Mouse (Mus musculus) heart, adult 9 months (tissue): Measurements from ENCODE around the gene Copz1.
A peak's percentile ranks its signal among the peaks of the same experiment; 100 is the strongest.

ENCODE experiments used
- DNase-seq, 2 experiments: peaks; one replicate each; pipeline ENCODE4 v3.0.0; 2022; ENCODE audit warnings: low spot score in 2 of 2

The Copz1 gene

DNA sequence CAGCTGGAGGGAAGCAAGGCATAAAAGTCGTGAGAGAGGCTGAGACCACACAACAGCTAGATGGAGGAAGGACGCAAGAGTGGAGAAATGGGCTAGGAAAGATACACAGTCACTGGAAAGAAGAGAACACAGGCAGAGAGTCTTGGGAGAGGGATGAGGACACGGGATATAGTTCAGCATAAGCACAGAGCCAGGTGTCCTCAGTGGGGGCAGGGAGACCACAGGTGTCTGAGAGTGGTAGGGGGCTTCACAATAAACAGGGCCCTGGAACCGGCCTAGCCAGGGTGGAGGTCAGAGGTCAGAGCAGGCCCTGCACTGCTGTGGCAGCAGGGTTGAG lies 66.3 kb downstream of the Copz1 start:
- DNase-seq, result no peak

DNA sequence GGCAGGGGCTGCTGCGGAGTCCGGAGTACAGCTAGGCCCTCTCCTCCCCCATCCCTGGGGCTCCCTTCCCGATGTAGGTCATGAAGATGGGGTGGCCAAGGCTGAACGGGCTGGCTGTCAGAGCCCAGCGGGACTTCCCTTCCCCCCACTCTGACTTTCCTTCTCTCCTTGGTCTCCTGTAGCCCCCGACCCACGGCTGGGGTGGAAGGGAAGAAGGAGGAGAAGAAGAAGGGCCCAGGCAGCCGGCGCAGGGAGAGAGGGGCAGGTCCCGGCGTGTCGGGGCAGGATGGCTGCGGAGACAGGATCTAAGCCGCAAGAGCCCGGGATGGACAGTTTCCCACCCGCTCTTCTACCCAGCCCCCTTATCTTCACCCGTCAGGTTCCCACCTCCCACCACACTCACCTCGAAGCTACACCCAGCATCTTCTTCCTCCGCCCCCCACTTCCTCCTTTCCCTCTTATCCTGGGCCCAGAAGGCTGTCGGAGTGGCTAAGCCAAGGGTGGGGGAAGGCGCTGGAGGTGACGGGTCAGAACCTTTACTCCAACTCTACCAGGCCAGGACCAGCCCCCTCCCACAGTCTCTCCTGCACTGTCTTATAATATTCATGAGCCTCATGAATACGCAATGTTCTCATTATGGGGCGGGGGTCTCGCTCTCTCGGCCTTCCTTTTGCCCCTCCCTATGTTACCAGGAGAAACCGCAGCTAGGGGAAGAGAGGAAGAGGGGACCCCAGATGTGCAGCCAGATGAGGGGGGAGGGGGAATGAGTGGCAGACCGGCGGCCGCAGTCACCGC lies 66.8 kb downstream of the Copz1 start:
- DNase-seq, result no peak

DNA sequence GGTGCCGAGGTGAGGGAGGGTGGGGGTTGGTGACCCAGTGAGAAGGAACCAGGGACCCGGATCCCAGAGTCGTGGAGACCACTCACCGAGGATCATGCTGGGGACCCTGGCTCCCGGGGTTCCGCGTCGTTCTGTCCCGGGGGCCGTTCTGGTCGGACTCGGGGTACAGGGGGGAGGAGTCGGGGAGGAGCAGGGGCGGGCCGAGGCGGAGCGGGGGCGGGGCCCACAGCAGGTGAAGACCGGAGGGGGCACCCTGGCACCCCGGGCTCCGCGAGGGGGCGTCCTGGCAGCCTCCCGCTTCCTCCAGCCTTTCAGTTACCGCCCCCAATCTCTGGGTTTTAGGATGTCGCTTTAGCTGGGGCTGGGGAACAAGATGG lies 67.4 kb downstream of the Copz1 start, which contains the start of gene Zfp385a:
Zfp385a (minus strand) TSS at position 133 of the 377 bp plus-strand sequence.
- DNase-seq, result no peak

DNA sequence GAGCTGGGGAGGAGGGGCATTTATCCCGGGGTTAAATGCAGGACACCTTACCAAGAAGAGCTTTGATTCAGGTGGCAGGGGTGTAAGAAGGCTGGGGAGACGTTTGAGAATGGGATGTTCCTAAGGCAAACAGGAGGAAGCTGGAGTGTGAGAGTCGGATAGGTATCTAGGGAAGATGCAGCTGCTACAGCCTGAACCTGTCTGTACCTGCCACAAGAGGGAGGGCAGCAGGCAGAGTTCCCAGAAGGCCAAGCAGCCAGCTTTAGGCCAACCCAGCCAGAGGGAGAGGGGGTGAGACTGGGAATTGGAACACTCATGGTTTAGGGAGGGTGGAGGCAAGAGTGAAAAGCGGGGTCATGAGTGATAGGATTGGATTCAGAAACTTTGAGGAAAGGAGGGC lies 68.3 kb downstream of the Copz1 start:
- no peak for DNase-seq

DNA sequence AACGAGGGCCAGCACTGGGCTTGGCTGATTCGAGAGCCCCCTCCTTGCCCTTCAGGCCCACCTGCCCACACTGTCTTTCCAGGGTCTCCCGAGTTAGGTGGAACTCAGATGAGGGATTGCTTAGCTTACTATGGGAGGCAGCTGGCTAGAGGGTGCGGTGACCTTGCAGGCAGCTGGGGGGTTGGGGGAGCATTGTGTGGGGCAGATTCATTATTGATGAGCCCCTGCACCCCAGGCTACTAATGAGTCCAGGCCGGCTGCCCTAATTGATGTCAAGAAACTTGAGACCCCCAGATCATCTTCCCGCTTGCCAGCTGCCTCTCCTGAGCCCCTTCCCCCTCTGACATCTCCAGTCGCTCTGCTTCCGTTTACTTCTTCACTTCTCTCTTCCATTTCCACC lies 69.0 kb downstream of the Copz1 start:
- no peak for DNase-seq

DNA sequence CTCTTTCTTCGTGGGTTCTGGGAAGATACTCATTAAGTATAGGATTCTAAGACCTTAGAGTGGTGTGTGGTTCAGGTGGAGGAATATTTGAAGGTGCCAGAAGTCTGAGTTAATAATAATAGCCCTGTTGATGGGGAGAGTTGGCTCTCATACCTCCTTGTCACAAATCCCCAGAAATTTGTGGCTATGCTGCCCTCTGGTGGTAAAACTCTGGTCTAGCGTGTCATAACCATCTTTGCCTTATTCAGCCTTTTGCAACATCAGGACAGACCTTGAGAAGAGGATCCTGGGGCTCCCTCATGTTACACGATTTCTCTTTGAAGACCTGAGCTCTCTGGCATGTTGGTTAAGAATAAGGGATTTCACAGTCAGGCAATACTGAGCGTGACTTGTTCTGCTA lies 69.9 kb downstream of the Copz1 start:
- DNase-seq, result peak; percentile 60 to 77

DNA sequence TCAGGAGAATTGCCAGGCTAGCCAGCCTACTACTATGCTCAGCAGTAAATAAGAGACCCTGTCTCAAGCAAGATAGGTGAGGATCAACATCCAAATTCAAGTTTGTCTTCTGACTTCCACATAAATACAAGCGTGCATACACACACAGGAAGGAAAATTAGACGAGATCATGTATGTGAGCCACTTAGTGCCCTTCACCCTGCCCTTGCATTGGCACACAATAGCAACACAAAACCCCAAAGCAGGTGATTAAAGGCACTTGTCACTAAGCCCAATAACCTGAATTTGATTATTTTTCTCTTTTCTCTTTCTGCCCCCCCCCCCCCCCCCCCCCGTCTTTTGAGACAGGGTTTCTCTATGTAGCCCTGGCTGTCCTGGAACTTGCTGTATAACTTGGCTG lies 70.5 kb downstream of the Copz1 start:
- DNase-seq, result no peak

DNA sequence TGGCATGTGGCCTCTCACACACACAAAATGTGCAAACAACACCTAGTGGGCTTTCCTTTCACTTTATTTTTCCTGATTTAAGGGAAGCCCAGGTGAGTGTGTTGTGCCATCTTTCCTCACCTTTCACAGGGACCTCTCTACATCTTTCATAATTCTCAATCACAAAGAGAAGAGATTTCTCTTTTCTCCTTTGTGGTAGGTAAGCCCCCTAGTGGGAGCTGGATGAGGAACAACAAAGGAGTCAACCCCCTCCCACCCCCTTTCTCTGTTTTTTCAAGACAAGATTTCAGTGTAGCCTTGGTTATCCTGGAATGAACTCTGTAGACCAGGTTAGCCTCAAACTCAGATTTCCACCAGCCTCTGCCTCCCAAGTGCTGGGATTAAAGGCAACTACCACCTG lies 71.0 kb downstream of the Copz1 start:
- no peak for DNase-seq

DNA sequence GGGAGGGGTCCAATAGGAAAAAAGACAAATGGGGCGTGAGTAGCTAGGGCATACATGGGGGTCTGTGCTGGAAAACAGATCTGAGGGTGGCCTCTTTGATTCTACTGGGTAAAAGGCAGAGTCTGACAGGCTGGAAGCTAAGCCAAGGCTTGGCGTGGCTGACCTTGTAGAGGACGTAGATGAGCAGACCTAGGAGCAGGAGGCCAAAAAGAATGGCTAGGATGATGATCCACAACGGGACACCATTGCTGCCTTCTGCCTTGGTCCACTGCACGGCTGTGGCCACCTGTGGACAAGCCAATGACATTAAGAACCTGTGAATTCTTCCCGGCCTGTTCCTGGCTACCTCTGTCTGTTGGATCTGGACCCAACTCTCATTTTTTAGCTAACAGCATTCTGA lies 73.3 kb downstream of the Copz1 start:
- DNase-seq, result no peak

DNA sequence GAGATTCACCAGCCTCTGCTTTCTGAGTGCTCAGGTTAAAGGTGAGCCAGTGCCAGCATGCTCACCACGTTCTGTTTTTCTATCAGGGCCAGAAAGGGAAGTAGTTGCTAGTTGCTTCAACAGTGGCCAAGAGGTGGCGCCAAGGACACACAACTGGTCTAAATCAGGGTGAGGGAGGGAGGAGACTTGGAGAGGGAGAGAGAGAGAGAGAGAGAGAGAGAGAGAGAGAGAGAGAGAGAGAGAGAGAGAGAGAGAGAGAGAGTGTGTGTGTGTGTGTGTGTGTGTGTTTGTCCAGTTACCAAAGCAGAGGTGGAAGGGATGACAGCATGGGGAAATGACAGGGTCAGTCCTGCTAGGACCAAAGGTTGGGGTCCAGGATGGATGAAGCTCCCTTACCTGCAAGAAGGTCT lies 74.8 kb downstream of the Copz1 start:
- DNase-seq, result peak in 1 of 2 experiments; percentile 57
